Mouse (Mus musculus) stomach, embryonic 15.5 days (tissue): ENCODE results near the gene Gprc5d. TPM values are rescaled to one million over a fixed set of nuclear protein-coding genes. Genes with fewer than 3 reads are reported as not detected.

Source experiments
- ATAC-seq: fragments of 200-750 bp; cut with Nextera tagmentation; 2 replicates; pipeline ENCODE4 v1.8.0; 2017; ENCODE audit warnings: low read depth, moderate number of reproducible peaks, moderate TSS enrichment; ENCODE audit not compliant: insufficient read depth, low FRiP score
- H3K27ac ChIP-seq: fragments of 300-500 bp; sonication (generic); 2 replicates; pipeline ENCODE4 v1.5.1; 2015; ENCODE audit warnings: mild to moderate bottlenecking, inconsistent platforms
- H3K27me3 ChIP-seq: fragments of 300-500 bp; sonication (generic); replicated peaks from 2 replicates; pipeline ENCODE4 v1.6.1; 2015; ENCODE audit warnings: inconsistent platforms
- H3K36me3 ChIP-seq: fragments of 300-500 bp; sonication (generic); 2 replicates; pipeline ENCODE4 v1.6.1; 2015; ENCODE audit warnings: inconsistent platforms
- H3K4me1 ChIP-seq: fragments of 300-500 bp; sonication (generic); 2 replicates; pipeline ENCODE4 v1.6.1; 2015; ENCODE audit warnings: inconsistent platforms
- H3K4me2 ChIP-seq: fragments of 300-500 bp; sonication (generic); 2 replicates; pipeline ENCODE4 v1.6.1; 2015; ENCODE audit warnings: mild to moderate bottlenecking, inconsistent platforms
- H3K4me3 ChIP-seq: fragments of 300-500 bp; sonication (generic); replicated peaks from 2 replicates; pipeline ENCODE4 v1.5.1; 2015; ENCODE audit warnings: inconsistent platforms
- H3K9ac ChIP-seq: fragments of 300-500 bp; sonication (generic); 2 replicates; pipeline ENCODE4 v1.6.1; 2015; ENCODE audit warnings: inconsistent platforms
- H3K9me3 ChIP-seq: fragments of 300-500 bp; sonication (generic); 2 replicates; pipeline ENCODE4 v1.6.1; 2016; ENCODE audit warnings: inconsistent platforms
- WGBS: fragments of 180-500 bp; shearing (Covaris S2); methylation state at CpG from one replicate; pipeline ENCODE4 v1.1.7; 2015; 5-methylcytosine and 5-hydroxymethylcytosine counted together
- polyA plus RNA-seq: library from polyadenylated mRNA; unstranded; fragments of >200 nt; fragmentation: Nextera tagmentation; extraction: Ambion mirVana; gene quantifications from 2 replicates; pipeline ENCODE4 v1.2.1, GENCODE M21; 2015

Gene Gprc5d
- polyA plus RNA-seq, 1 experiment from 2014 or later: not detected

GRCm38 (mm10) chr6:135149722-135150121 is 31.6 kb upstream of the Gprc5d start:
- H3K9me3 ChIP-seq: no peaks in the 10 kb centered on the region
- no peaks in the 10 kb centered on the region for H3K27me3 ChIP-seq
- H3K9ac ChIP-seq: no peak overlapping the region
- no peaks in the 10 kb centered on the region for H3K36me3 ChIP-seq
- no peak overlapping the region for H3K4me2 ChIP-seq
- WGBS: 83% methylated on average over 4 of the region's 4 CpGs
- no peak overlapping the region for H3K4me3 ChIP-seq
- H3K4me1 ChIP-seq: no peaks in the 10 kb centered on the region
- no peak for ATAC-seq
- no peak overlapping the region for H3K27ac ChIP-seq

GRCm38 (mm10) chr6:135149175-135149574 is 31.1 kb upstream of the Gprc5d start:
- no peaks in the 10 kb centered on the region for H3K36me3 ChIP-seq
- ATAC-seq: no peak
- WGBS: 78% methylated on average over 4 of the region's 4 CpGs
- no peak overlapping the region for H3K27ac ChIP-seq
- H3K27me3 ChIP-seq: no peaks in the 10 kb centered on the region
- no peak overlapping the region for H3K4me3 ChIP-seq
- H3K4me2 ChIP-seq: no peak overlapping the region
- no peaks in the 10 kb centered on the region for H3K4me1 ChIP-seq
- H3K9ac ChIP-seq: no peak overlapping the region
- H3K9me3 ChIP-seq: no peaks in the 10 kb centered on the region

GRCm38 (mm10) chr6:135148506-135148905 is 30.4 kb upstream of the Gprc5d start:
- no peaks in the 10 kb centered on the region for H3K36me3 ChIP-seq
- no peak overlapping the region for H3K4me3 ChIP-seq
- no peaks in the 10 kb centered on the region for H3K4me1 ChIP-seq
- 40% methylated on average over 1 of the region's 1 CpGs for WGBS
- no peaks in the 10 kb centered on the region for H3K27me3 ChIP-seq
- no peaks in the 10 kb centered on the region for H3K9me3 ChIP-seq
- no peak for ATAC-seq
- no peak overlapping the region for H3K27ac ChIP-seq
- H3K4me2 ChIP-seq: no peak overlapping the region
- H3K9ac ChIP-seq: no peak overlapping the region

- H3K27me3 ChIP-seq: no peaks in the 10 kb centered on the region
- H3K4me1 ChIP-seq: no peaks in the 10 kb centered on the region
- H3K9me3 ChIP-seq: no peaks in the 10 kb centered on the region
- no peak overlapping the region for H3K4me3 ChIP-seq
- H3K27ac ChIP-seq: no peak overlapping the region
- no peaks in the 10 kb centered on the region for H3K36me3 ChIP-seq
- 86% methylated on average over 5 of the region's 5 CpGs for WGBS
- H3K9ac ChIP-seq: no peak overlapping the region
- ATAC-seq: no peak
- H3K4me2 ChIP-seq: no peak overlapping the region
Observed at GRCm38 (mm10) chr6:135145976-135146375, 27.9 kb upstream of the Gprc5d start.

- H3K27me3 ChIP-seq: no peaks in the 10 kb centered on the region
- ATAC-seq: no peak
- H3K4me3 ChIP-seq: no peak overlapping the region
- no peak overlapping the region for H3K4me2 ChIP-seq
- H3K4me1 ChIP-seq: no peaks in the 10 kb centered on the region
- no peak overlapping the region for H3K27ac ChIP-seq
- WGBS: 4% methylated on average over 3 of the region's 3 CpGs
- no peak overlapping the region for H3K9ac ChIP-seq
- H3K9me3 ChIP-seq: no peaks in the 10 kb centered on the region
- no peaks in the 10 kb centered on the region for H3K36me3 ChIP-seq
Observed at GRCm38 (mm10) chr6:135144516-135144915, 26.4 kb upstream of the Gprc5d start.

DNA sequence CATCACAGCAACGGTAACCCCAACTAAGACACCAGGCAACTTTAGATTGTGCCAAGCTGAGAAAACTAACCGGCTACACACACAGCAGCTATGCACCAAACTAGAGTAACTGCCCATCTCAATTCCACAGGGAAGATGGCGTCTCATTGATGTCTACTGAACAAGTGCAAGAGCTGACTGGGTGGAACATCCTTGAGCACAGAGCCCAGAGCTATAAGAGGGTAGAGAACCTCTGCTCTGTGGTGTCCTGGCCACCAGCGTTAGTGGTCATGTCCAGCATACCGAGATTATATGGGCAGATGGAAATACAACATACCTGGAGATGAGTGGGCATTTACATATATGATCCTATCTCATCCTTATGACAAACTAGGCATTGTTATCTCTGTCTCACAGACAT is 25.1 kb upstream of the Gprc5d start:
- H3K27ac ChIP-seq: no peak overlapping the region
- H3K27me3 ChIP-seq: no peaks in the 10 kb centered on the region
- no peak overlapping the region for H3K4me2 ChIP-seq
- H3K4me1 ChIP-seq: no peaks in the 10 kb centered on the region
- 93% methylated on average over 5 of the region's 5 CpGs for WGBS
- no peak for ATAC-seq
- no peaks in the 10 kb centered on the region for H3K36me3 ChIP-seq
- no peaks in the 10 kb centered on the region for H3K9me3 ChIP-seq
- no peak overlapping the region for H3K9ac ChIP-seq
- H3K4me3 ChIP-seq: no peak overlapping the region

- H3K36me3 ChIP-seq: no peaks in the 10 kb centered on the region
- no peaks in the 10 kb centered on the region for H3K9me3 ChIP-seq
- H3K4me1 ChIP-seq: no peaks in the 10 kb centered on the region
- H3K27me3 ChIP-seq: no peaks in the 10 kb centered on the region
- no peak overlapping the region for H3K9ac ChIP-seq
- 59% methylated on average over 16 of the region's 16 CpGs for WGBS
- no peak overlapping the region for H3K4me2 ChIP-seq
- no peak overlapping the region for H3K4me3 ChIP-seq
- H3K27ac ChIP-seq: no peak overlapping the region
- no peak for ATAC-seq
Observed at GRCm38 (mm10) chr6:135141451-135142147, 23.5 kb upstream of the Gprc5d start.

- no peak overlapping the region for H3K9ac ChIP-seq
- no peaks in the 10 kb centered on the region for H3K9me3 ChIP-seq
- no peaks in the 10 kb centered on the region for H3K4me1 ChIP-seq
- no peak for ATAC-seq
- WGBS: 83% methylated on average over 14 of the region's 14 CpGs
- no peak overlapping the region for H3K27ac ChIP-seq
- H3K4me3 ChIP-seq: no peak overlapping the region
- H3K27me3 ChIP-seq: no peaks in the 10 kb centered on the region
- H3K4me2 ChIP-seq: no peak overlapping the region
- no peaks in the 10 kb centered on the region for H3K36me3 ChIP-seq
Observed at GRCm38 (mm10) chr6:135138746-135139145, 20.7 kb upstream of the Gprc5d start.

DNA sequence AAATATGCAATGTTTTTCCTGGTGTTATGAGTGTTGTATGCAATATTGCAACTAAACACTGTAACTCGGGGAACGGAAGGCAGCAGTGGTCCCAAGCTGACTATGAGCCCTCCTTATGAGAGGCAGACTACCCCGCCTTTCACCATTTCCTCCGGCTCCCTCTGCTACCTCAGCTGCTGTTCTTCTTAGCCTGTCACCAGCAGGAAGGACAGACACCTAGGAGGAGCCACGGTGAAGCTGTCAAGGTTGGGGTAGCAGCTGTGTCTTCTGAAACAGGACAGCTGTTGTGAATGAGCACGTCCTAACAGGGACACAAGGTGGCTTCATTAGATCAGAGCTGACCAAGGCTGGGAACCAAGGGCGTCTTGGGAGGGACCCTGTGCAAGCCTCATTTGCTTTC is 20.1 kb upstream of the Gprc5d start:
- H3K4me2 ChIP-seq: no peak overlapping the region
- ATAC-seq: no peak
- WGBS: 63% methylated on average over 7 of the region's 7 CpGs
- H3K27ac ChIP-seq: no peak overlapping the region
- H3K36me3 ChIP-seq: no peaks in the 10 kb centered on the region
- no peak overlapping the region for H3K4me3 ChIP-seq
- H3K9me3 ChIP-seq: no peaks in the 10 kb centered on the region
- no peaks in the 10 kb centered on the region for H3K27me3 ChIP-seq
- no peaks in the 10 kb centered on the region for H3K4me1 ChIP-seq
- H3K9ac ChIP-seq: no peak overlapping the region

GRCm38 (mm10) chr6:135137736-135138135 is 19.7 kb upstream of the Gprc5d start:
- Histone ChIP-seq H3K36me3 (no peaks in the 10 kb centered on the region), H3K9ac (no peak overlapping the region), H3K4me3 (no peak overlapping the region), H3K9me3 (no peaks in the 10 kb centered on the region), H3K4me2 (no peak overlapping the region), H3K27ac (no peak overlapping the region), H3K27me3 (no peaks in the 10 kb centered on the region), H3K4me1 (no peaks in the 10 kb centered on the region)
- 83% methylated on average over 9 of the region's 9 CpGs for WGBS
- no peak for ATAC-seq

GRCm38 (mm10) chr6:135136439-135137161 is 18.5 kb upstream of the Gprc5d start:
- Histone ChIP-seq H3K9ac (no peak overlapping the region), H3K9me3 (no peaks in the 10 kb centered on the region), H3K27ac (no peak overlapping the region), H3K4me3 (no peak overlapping the region), H3K4me2 (no peak overlapping the region), H3K36me3 (no peaks in the 10 kb centered on the region), H3K27me3 (no peaks in the 10 kb centered on the region), H3K4me1 (no peaks in the 10 kb centered on the region)
- ATAC-seq: no peak; the same call in 1 of the 2 replicates
- 35% methylated on average over 11 of the region's 11 CpGs for WGBS

DNA sequence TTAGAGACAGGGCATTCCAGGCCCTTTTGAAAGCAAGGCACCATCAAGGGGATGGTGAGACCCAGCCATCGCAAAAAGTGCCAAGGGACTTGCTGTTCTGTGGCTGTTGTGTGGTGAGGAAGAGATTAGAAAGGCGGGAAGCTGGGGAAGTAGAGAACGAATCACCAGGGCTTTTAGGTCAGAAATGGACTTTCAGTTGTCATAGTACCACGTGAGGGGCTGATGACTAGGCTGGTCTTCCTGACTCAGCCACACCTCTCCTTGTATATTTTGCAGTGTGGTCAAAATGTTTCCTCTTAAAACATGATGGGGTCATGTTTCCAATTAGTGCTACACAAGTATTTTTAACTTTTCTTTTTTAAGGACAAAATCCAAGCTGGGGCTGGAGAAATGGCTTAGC is 17.7 kb upstream of the Gprc5d start:
- no peak for ATAC-seq
- no peak overlapping the region for H3K9ac ChIP-seq
- no peak overlapping the region for H3K4me3 ChIP-seq
- 76% methylated on average over 4 of the region's 4 CpGs for whole genome bisulfite sequencing
- H3K36me3 ChIP-seq: no peaks in the 10 kb centered on the region
- H3K27me3 ChIP-seq: no peaks in the 10 kb centered on the region
- H3K4me1 ChIP-seq: no peaks in the 10 kb centered on the region
- no peak overlapping the region for H3K27ac ChIP-seq
- no peaks in the 10 kb centered on the region for H3K9me3 ChIP-seq
- H3K4me2 ChIP-seq: no peak overlapping the region
